Mouse (Mus musculus) forebrain, embryonic 13.5 days (tissue): ENCODE data around the gene Nrg4. TPM values are rescaled to one million over a fixed set of nuclear protein-coding genes. Genes with fewer than 3 reads are reported as not detected.

Source experiments
- ATAC-seq: fragments of 200-750 bp; cut with Nextera tagmentation; 2 replicates; pipeline ENCODE4 v1.8.0; 2017
- H3K27ac ChIP-seq: fragments of 300-500 bp; sonication (generic); 2 replicates; pipeline ENCODE4 v1.5.1; 2015; ENCODE audit warnings: inconsistent platforms, mild to moderate bottlenecking, moderate library complexity
- H3K27me3 ChIP-seq: fragments of 300-500 bp; sonication (generic); 2 replicates; pipeline ENCODE4 v1.6.1; 2015; ENCODE audit warnings: mild to moderate bottlenecking, inconsistent platforms
- H3K36me3 ChIP-seq: fragments of 300-500 bp; sonication (generic); 2 replicates; pipeline ENCODE4 v1.6.1; 2015; ENCODE audit warnings: mild to moderate bottlenecking, inconsistent platforms; ENCODE audit not compliant: poor library complexity, severe bottlenecking
- H3K4me1 ChIP-seq: fragments of 300-500 bp; sonication (generic); 2 replicates; pipeline ENCODE4 v1.6.1; 2015; ENCODE audit warnings: inconsistent platforms
- H3K4me2 ChIP-seq: fragments of 300-500 bp; sonication (generic); 2 replicates; pipeline ENCODE4 v1.6.1; 2015; ENCODE audit warnings: inconsistent platforms, mild to moderate bottlenecking, moderate library complexity
- H3K4me3 ChIP-seq: fragments of 300-500 bp; sonication (generic); 2 replicates; pipeline ENCODE4 v1.5.1; 2015; ENCODE audit warnings: mild to moderate bottlenecking, inconsistent platforms
- H3K9ac ChIP-seq: fragments of 300-500 bp; sonication (generic); 2 replicates; pipeline ENCODE4 v1.6.1; 2015; ENCODE audit warnings: mild to moderate bottlenecking, inconsistent platforms
- H3K9me3 ChIP-seq: fragments of 300-500 bp; sonication (generic); replicated peaks from 2 replicates; pipeline ENCODE4 v1.6.1; 2016; ENCODE audit warnings: inconsistent platforms
- WGBS: fragments of 180-500 bp; shearing (Covaris S2); methylation state at CpG from one replicate; pipeline ENCODE4 v1.1.7; 2015; 5-methylcytosine and 5-hydroxymethylcytosine counted together
- polyA plus RNA-seq: library from polyadenylated mRNA; unstranded; fragments of >200 nt; fragmentation: Nextera tagmentation; extraction: Ambion mirVana; gene quantifications from 2 replicates; pipeline ENCODE4 v1.2.1, GENCODE M21; 2015

Nrg4 gene
- polyA plus RNA-seq, 1 experiment from 2014 or later, result 0.93 TPM

GRCm38 (mm10) chr9:55198260-55198659, 128.4 kb downstream of the Nrg4 start:
- H3K27ac ChIP-seq, result no peak overlapping the region
- WGBS, result 100% methylated on average over 1 of the region's 1 CpGs
- no peak overlapping the region for H3K4me2 ChIP-seq
- ATAC-seq, result no peak
- no peaks in the 10 kb centered on the region for H3K27me3 ChIP-seq
- H3K9ac ChIP-seq, result no peak overlapping the region
- H3K4me1 ChIP-seq, result no peaks in the 10 kb centered on the region
- no peaks in the 10 kb centered on the region for H3K9me3 ChIP-seq
- no peak overlapping the region for H3K4me3 ChIP-seq
- peaks cover 16% of the 10 kb centered on the region for H3K36me3 ChIP-seq

GRCm38 (mm10) chr9:55195876-55196275, 130.8 kb downstream of the Nrg4 start:
- Histone ChIP-seq H3K4me3 (no peak overlapping the region), H3K36me3 (peaks cover 22% of the 10 kb centered on the region), H3K4me1 (no peaks in the 10 kb centered on the region), H3K9ac (no peak overlapping the region), H3K4me2 (no peak overlapping the region), H3K9me3 (no peaks in the 10 kb centered on the region), H3K27ac (no peak overlapping the region), H3K27me3 (no peaks in the 10 kb centered on the region)
- ATAC-seq, result no peak
- WGBS, result 88% methylated on average over 3 of the region's 3 CpGs

DNA sequence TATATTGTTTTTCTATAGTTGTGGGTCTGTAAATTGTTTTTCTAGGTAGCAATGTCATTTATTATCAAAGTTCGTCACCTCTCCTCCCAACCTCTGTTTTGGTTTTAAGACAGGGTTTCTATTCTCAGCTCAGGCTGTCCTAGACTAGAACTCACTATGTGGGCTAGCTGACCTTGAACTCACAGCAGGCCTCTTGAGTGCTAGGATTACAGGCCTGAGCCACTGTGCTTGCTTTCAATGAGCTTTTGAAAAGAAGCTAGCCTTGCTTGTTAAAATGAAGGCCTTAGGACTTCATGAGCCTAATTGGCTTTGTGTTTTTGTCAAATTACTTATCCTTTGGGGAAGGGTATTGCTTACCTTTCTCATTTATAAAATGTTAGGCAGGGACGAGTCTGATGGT, 152.4 kb downstream of the Nrg4 start:
- Histone ChIP-seq H3K9me3 (no peaks in the 10 kb centered on the region), H3K36me3 (peaks cover 4% of the 10 kb centered on the region), H3K27me3 (no peaks in the 10 kb centered on the region), H3K9ac (no peak overlapping the region), H3K4me1 (no peaks in the 10 kb centered on the region), H3K27ac (no peak overlapping the region), H3K4me3 (no peak overlapping the region), H3K4me2 (no peak overlapping the region)
- ATAC-seq, result no peak
- WGBS, result 44% methylated on average over 2 of the region's 2 CpGs

- H3K27ac ChIP-seq, result no peak overlapping the region
- H3K9ac ChIP-seq, result no peak overlapping the region
- WGBS, result 91% methylated on average over 1 of the region's 1 CpGs
- no peaks in the 10 kb centered on the region for H3K27me3 ChIP-seq
- no peak overlapping the region for H3K4me3 ChIP-seq
- no peak for ATAC-seq
- no peak overlapping the region for H3K4me2 ChIP-seq
- no peaks in the 10 kb centered on the region for H3K4me1 ChIP-seq
- H3K9me3 ChIP-seq, result no peaks in the 10 kb centered on the region
- H3K36me3 ChIP-seq, result peaks cover 4% of the 10 kb centered on the region
These were observed 154.4 kb downstream of the Nrg4 start for GRCm38 (mm10) chr9:55172195-55172685.

GRCm38 (mm10) chr9:55170655-55171412, 155.8 kb downstream of the Nrg4 start:
- Histone ChIP-seq H3K4me3 (no peak overlapping the region), H3K4me2 (no peak overlapping the region), H3K9ac (no peak overlapping the region), H3K36me3 (no peaks in the 10 kb centered on the region; the same call in 1 of the 2 replicates), H3K4me1 (no peaks in the 10 kb centered on the region), H3K27me3 (no peaks in the 10 kb centered on the region), H3K9me3 (no peaks in the 10 kb centered on the region), H3K27ac (no peak overlapping the region)
- 85% methylated on average over 7 of the region's 7 CpGs for WGBS
- ATAC-seq, result no peak

Other genes with a start within 250 kb of the Nrg4 start
- gene Ube2q2, start 178.0 kb downstream of the Nrg4 start, polyA plus RNA-seq, result 25.7 and 32.0 TPM in 2 replicates
- gene Fbxo22, start 117.9 kb downstream of the Nrg4 start, polyA plus RNA-seq, result 86.9 and 90.2 TPM in 2 replicates
- gene Tmem266, start 69 bp upstream of the Nrg4 start, polyA plus RNA-seq, result 1.0 TPM in 2 replicates
- 119 and 129 TPM in 2 replicates for gene Etfa, start 185.4 kb upstream of the Nrg4 start, polyA plus RNA-seq
- gene Isl2, start 211.8 kb upstream of the Nrg4 start, polyA plus RNA-seq, result 0.19 TPM in 1 of 2 replicates, not detected in the other